Mouse (Mus musculus): ENCODE measurements around the gene Sestd1. TPM values are rescaled to one million over a fixed set of nuclear protein-coding genes. Genes with fewer than 3 reads are reported as not detected.

Sestd1 gene
- polyA plus RNA-seq, 1 experiment, result 76.6 TPM

DNA sequence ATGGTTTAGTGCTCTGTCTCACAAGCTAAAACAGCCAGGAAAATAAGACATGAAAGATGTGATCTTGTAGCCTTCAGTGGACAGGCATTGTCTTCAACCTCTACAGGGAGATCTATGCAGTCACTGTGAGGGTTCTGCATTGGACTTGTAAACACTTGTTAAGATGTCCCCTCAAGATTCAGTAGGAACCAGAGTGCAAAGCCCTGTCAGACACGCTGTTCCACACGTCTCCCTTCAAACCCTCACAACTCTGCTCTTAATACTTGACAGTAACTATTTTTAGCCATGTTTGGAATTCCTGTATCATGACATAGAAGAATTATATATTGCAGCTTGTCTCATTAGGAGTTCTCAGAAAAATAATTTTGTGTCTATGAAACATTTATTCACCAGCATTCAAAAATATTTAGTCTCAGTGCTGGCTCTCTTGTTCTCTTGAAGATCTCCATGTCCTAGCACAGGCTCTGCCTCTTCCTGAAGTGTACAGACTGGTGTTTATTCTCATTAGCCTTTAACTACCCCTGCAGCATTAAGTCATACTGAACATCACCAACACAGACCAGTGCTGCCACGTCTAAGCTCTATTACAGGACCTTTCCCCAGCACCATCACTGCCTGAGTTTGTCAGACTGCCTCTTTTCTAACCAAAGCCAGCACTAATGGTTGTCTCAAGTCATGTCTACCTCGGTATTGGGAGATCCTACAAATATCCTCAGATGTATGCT, 98.0 kb downstream of the Sestd1 start:
- Histone ChIP-seq H3K27ac (ENCODE audit: insufficient read depth, low read depth, low read length) (0 out of 2 replicates have a peak overlapping the region, but pooled peaks have one; percentile 5), H3K4me3 (ENCODE audit: insufficient read depth, low read depth, low read length) (no peak overlapping the region), H3K4me1 (ENCODE audit: control insufficient read depth, insufficient read depth, low read length) (peaks cover 5% of the 10 kb centered on the region; the same call in 1 of the 2 replicates)
- TF ChIP-seq POLR2A (IDR thresholded peaks at IDR 0.05; ENCODE audit: insufficient read depth, low read depth, low read length), result no peak
- TF ChIP-seq CTCF (IDR thresholded peaks at IDR 0.05; ENCODE audit: insufficient read depth, low read depth, low read length), result no peak
- WGBS, result 80% methylated on average over 4 of the region's 4 CpGs

DNA sequence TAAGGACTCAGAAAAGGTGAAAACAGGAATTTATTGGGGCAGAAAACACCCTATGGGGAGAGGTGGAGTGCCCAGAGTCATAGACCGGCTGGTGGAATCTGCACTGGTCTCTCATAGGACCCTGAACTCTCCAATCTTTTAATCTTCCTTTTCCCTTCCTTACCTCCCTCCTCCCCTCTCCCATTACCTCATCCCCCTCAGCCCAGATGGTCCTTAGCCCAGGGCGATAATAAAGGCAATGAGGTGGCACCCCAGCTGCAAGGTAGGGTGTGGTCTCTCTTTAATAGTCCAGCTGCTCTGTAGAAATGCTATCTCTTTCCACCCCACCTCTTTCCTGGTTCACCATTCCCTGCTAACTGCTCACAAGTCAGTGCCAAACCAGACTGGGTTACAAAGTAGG, 102.9 kb downstream of the Sestd1 start:
- Histone ChIP-seq H3K27ac (ENCODE audit: insufficient read depth, low read depth, low read length) (no peak overlapping the region), H3K4me1 (ENCODE audit: control insufficient read depth, insufficient read depth, low read length) (peaks cover 6% of the 10 kb centered on the region), H3K4me3 (ENCODE audit: insufficient read depth, low read depth, low read length) (no peak overlapping the region)
- 86% methylated on average over 2 of the region's 2 CpGs for WGBS
- TF ChIP-seq CTCF (IDR thresholded peaks at IDR 0.05; ENCODE audit: insufficient read depth, low read depth, low read length) (no peak), POLR2A (IDR thresholded peaks at IDR 0.05; ENCODE audit: insufficient read depth, low read depth, low read length) (no peak)

DNA sequence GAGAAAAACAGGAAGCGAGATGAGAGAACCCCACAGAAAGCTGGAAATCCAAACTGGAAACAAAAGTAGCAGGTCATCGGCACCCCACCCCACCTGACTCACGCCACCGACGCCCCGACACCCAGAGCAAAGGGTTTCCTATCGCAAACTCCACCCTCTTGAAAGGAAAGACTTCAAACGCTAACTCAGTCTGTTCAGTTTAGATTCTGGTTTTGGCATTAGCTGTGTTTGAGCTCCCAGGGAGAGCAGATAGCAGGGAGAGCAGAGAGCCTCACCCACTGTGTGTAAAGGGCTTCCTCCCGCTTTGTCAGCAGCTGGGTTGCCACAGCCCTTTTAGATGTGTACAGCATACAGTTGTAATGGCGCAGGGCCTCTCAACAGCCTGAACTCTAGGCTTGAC, 104.0 kb downstream of the Sestd1 start:
- WGBS, result 50% methylated on average over 10 of the region's 10 CpGs
- TF ChIP-seq POLR2A (IDR thresholded peaks at IDR 0.05; ENCODE audit: insufficient read depth, low read depth, low read length) (no peak), CTCF (IDR thresholded peaks at IDR 0.05; ENCODE audit: insufficient read depth, low read depth, low read length) (no peak)
- peaks cover 15% of the 10 kb centered on the region for H3K4me1 ChIP-seq (ENCODE audit: control insufficient read depth, insufficient read depth, low read length)
- H3K4me3 ChIP-seq (ENCODE audit: insufficient read depth, low read depth, low read length), result no peak overlapping the region
- H3K27ac ChIP-seq (ENCODE audit: insufficient read depth, low read depth, low read length), result peak overlapping the region; percentile 20

DNA sequence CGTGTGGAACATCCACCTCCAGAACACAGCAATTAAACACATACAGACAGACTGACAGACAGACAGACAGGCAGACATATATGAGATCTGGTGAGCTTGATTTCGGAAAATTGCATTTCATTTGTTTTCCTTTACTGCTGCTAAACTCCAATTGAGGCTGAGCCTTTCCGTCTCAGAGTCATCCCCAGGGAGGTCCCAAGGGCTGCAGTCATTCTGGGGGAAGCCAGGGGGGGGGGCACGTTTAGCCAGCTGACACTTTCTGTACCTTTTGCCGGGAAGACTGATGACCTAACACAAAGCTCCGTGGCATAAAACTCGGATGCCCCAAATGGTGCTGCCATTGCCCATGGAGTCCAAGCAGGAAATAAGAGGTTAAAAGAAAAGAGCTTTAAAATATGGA, 105.0 kb downstream of the Sestd1 start:
- TF ChIP-seq POLR2A (IDR thresholded peaks at IDR 0.05; ENCODE audit: insufficient read depth, low read depth, low read length), result no peak
- TF ChIP-seq CTCF (IDR thresholded peaks at IDR 0.05; ENCODE audit: insufficient read depth, low read depth, low read length), result no peak
- Histone ChIP-seq H3K4me1 (ENCODE audit: control insufficient read depth, insufficient read depth, low read length) (peaks cover 16% of the 10 kb centered on the region), H3K4me3 (ENCODE audit: insufficient read depth, low read depth, low read length) (no peak overlapping the region), H3K27ac (ENCODE audit: insufficient read depth, low read depth, low read length) (no peak overlapping the region)
- WGBS, result 77% methylated on average over 7 of the region's 7 CpGs

DNA sequence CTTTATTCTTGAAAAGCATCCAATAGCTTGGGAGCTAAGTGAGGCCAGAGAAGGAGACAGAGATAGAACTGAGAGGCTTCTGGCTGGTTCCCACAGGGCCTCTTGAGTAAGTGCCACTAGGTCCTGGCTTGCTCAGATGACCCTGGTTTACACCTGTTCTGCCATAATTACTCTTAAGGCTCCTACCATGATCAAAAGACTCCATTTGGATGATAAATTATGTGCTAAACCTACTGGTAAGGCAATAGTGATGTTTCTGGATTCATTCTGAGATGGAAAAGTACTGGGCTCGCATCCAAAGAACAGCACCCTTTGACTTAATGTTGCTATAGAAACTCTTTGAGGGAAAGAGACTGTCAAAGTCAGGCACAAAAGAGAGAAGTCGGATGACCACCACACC, 106.1 kb downstream of the Sestd1 start:
- 80% methylated on average over 2 of the region's 2 CpGs for WGBS
- TF ChIP-seq POLR2A (IDR thresholded peaks at IDR 0.05; ENCODE audit: insufficient read depth, low read depth, low read length), result no peak
- no peak for TF ChIP-seq CTCF (IDR thresholded peaks at IDR 0.05; ENCODE audit: insufficient read depth, low read depth, low read length)
- no peak overlapping the region for H3K4me3 ChIP-seq (ENCODE audit: insufficient read depth, low read depth, low read length)
- no peak overlapping the region for H3K27ac ChIP-seq (ENCODE audit: insufficient read depth, low read depth, low read length)
- peaks cover 22% of the 10 kb centered on the region for H3K4me1 ChIP-seq (ENCODE audit: control insufficient read depth, insufficient read depth, low read length)

DNA sequence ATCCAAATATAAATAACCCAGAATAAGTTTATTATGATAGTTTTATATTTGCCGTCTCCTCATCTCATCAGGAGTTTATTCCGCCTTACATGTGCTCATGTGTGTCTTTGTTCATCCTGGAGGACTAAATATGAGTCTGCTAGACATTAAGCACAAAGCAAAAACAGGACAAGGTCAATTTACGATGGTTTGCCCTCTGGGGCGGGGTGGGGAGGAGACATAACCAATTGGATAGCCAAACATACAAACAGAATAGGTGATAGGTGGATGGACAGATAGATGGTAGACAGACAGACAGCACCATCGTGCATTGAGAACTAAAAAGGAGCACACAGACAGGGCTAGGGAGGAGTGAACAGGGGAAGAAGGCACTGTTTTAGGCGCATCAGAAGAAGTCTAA, 106.6 kb downstream of the Sestd1 start:
- Histone ChIP-seq H3K27ac (ENCODE audit: insufficient read depth, low read depth, low read length) (no peak overlapping the region), H3K4me3 (ENCODE audit: insufficient read depth, low read depth, low read length) (no peak overlapping the region), H3K4me1 (ENCODE audit: control insufficient read depth, insufficient read depth, low read length) (peaks cover 25% of the 10 kb centered on the region)
- no peak for TF ChIP-seq POLR2A (IDR thresholded peaks at IDR 0.05; ENCODE audit: insufficient read depth, low read depth, low read length)
- TF ChIP-seq CTCF (IDR thresholded peaks at IDR 0.05; ENCODE audit: insufficient read depth, low read depth, low read length), result no peak
- WGBS, result 94% methylated on average over 6 of the region's 6 CpGs

DNA sequence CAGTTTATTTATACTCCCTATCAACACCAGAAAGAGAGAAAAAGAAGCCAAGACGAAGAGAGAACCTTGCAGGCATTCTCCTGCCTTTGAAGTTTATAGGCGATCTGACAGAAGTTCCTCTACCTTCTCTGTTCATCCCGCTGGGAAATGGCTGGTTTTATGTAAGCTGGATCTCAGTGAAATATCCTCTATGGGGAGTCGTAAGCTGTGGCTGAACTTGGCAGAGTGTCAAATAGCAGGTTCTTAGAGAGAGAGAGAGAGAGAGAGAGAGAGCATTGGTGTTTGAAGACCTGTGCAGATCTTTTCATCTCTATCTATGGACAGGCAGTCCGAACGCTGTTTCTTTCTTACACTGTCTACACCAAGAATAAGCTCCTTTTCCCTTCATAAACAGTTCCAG, 107.0 kb downstream of the Sestd1 start:
- TF ChIP-seq CTCF (IDR thresholded peaks at IDR 0.05; ENCODE audit: insufficient read depth, low read depth, low read length), result no peak
- TF ChIP-seq POLR2A (IDR thresholded peaks at IDR 0.05; ENCODE audit: insufficient read depth, low read depth, low read length), result no peak
- no peak overlapping the region for H3K4me3 ChIP-seq (ENCODE audit: insufficient read depth, low read depth, low read length)
- 64% methylated on average over 6 of the region's 6 CpGs for WGBS

DNA sequence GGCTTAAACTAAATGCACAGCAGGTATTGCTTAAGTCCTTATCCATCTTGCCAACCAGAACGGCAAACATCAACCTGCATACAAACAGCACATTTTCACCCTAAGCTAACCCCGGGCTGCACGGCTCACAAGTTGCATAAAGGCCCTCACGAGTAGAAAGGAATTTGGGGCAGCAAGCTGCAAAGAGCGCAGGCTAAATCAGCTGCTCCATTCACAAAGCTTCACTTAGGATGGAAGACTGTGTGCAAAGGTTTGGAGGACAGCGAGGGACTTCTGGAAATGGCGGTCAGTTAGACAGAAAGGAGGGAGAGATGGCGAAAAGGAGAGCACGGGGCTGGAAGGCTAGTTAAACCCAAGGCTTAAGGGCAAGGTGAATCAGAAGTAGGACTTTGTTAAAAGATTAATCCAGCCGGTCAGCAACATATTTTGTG, 108.1 kb downstream of the Sestd1 start:
- WGBS, result 45% methylated on average over 10 of the region's 10 CpGs
- Histone ChIP-seq H3K27ac (ENCODE audit: insufficient read depth, low read depth, low read length) (peak overlapping the region; percentile 68), H3K4me3 (ENCODE audit: insufficient read depth, low read depth, low read length) (no peak overlapping the region), H3K4me1 (ENCODE audit: control insufficient read depth, insufficient read depth, low read length) (peaks cover 27% of the 10 kb centered on the region)
- no peak for TF ChIP-seq CTCF (IDR thresholded peaks at IDR 0.05; ENCODE audit: insufficient read depth, low read depth, low read length)
- TF ChIP-seq POLR2A (IDR thresholded peaks at IDR 0.05; ENCODE audit: insufficient read depth, low read depth, low read length), result no peak

More for the DNA sequence above, 107.0 kb downstream of the Sestd1 start:
- Histone ChIP-seq H3K4me1 (ENCODE audit: control insufficient read depth, insufficient read depth, low read length) (peaks cover 25% of the 10 kb centered on the region), H3K27ac (ENCODE audit: insufficient read depth, low read depth, low read length) (no peak overlapping the region)

DNA sequence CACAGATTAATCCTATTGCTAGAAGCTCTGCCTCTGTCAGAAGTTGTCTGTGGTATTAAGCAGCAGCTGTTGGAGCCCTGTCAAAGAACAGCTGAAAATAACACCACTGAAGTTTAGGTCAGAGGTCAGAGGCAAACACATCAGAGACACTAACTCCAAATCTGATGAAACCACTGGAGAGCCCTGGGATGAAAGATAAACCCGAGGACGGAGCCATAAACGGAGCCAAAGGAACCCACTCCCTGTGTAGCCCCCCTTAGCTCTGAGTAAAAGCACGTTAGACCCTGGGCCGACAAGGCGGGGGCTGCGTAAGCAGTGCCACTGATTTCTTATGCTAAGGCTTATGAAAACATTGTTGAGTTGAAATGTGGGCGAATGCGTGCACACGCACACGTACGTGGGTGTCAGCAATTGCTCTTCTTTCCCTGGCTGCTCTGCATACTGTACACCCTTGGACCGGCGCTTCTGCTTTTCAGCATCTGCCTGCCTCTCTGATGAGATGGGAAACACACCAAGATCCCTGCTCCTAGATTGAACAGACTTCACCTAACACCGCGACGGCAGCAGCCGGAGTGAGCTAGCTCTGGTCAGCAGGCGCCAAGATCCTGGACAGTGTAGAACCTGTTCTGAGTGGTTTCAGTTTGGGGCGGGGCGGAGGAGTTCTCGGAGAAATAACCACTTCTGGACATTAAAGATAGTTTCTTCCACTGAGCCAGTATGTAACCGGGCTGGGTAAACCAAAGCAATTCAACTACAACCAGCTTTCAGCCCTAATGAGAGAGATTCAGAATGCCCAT, 108.8 kb downstream of the Sestd1 start:
- Histone ChIP-seq H3K4me3 (ENCODE audit: insufficient read depth, low read depth, low read length) (peak overlapping the region; percentile 14), H3K27ac (ENCODE audit: insufficient read depth, low read depth, low read length) (peak overlapping the region; percentile 68), H3K4me1 (ENCODE audit: control insufficient read depth, insufficient read depth, low read length) (peaks cover 27% of the 10 kb centered on the region)
- 17% methylated on average over 23 of the region's 23 CpGs for WGBS
- no peak for TF ChIP-seq CTCF (IDR thresholded peaks at IDR 0.05; ENCODE audit: insufficient read depth, low read depth, low read length)
- no peak for TF ChIP-seq POLR2A (IDR thresholded peaks at IDR 0.05; ENCODE audit: insufficient read depth, low read depth, low read length)

All from olfactory bulb, adult 2 months (tissue).